8 mouse cellular contexts compared by ENCODE assay signal in the genomic region with DNA sequence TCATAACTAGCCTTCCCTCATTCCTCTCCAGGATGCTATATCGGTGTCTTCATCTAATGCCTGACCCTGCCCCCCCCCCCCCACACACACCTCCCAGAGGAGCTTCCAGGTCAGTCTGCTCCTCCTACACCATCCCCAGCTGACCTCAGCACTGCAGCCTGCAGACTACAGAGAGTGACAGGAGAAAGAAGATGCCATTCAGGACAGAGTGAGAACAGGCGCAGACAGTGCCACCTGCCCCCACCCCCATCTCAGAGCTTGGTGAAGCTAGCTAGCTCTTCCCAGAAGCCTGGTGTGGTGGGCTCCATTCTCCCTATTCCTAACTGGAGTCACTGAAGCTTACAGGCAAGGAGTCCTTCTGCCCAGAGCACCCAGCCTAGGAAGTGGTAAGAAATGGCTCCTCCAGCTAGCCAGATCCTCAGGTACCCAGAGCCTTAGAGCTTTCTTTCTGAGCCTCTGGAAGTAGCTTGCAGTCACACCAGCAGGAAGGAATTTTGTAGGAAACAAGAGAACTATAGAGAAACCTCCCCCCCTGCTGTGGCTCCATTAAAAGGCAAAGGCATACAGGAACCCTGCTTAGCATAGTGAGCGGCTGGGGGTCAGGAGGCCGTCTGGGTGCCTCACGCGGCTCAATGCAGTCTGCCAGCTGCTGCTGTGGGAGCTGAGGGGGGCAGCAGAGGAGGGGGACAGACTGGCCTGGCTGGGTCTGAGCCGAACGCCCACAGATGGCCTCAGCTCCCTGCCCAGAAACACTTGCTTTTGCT. TPM values are rescaled to one million over a fixed set of nuclear protein-coding genes. Genes with fewer than 3 reads are reported as not detected.
A peak's percentile ranks its signal among the peaks of the same experiment; 100 is the strongest.
DNase-seq lines count a peak whose midpoint lies in the region; ATAC-seq and TF ChIP-seq lines count a peak whose summit lies in the region.

No protein-coding gene starts in this region.

- H3K27ac ChIP-seq in hindbrain, embryonic 15.5 days (replicated peaks), result peak overlapping the region; percentile 75
- peak overlapping the region; percentile 67 for H3K27ac ChIP-seq in midbrain, embryonic 14.5 days (replicated peaks; ENCODE audit: low read depth, low read length)
- no peak overlapping the region for H3K27ac ChIP-seq in liver, postnatal 0 days (ENCODE audit: low read depth)

- WGBS in hindbrain, embryonic 15.5 days, result 10% methylated on average over 8 of the region's 8 CpGs
- 3% methylated on average over 8 of the region's 8 CpGs for WGBS in midbrain, embryonic 14.5 days
- WGBS in liver, postnatal 0 days (ENCODE audit: insufficient replicate concordance), result 61% methylated on average over 8 of the region's 8 CpGs

- peak; percentile 89 for ATAC-seq in hindbrain, embryonic 15.5 days (ENCODE audit: low FRiP score, low read depth)
- peak; percentile 82 for ATAC-seq in midbrain, embryonic 14.5 days (ENCODE audit: low FRiP score, low TSS enrichment)
- ATAC-seq in liver, postnatal 0 days, result no peak
- ATAC-seq in CD4-positive, CD25-positive, alpha-beta regulatory T cell, adult 4 months, result no peak

- H3K4me1 ChIP-seq in hindbrain, embryonic 15.5 days (replicated peaks), result peaks cover 32% of the 10 kb centered on the region
- H3K4me1 ChIP-seq in midbrain, embryonic 14.5 days (ENCODE audit: control insufficient read depth, insufficient read depth, low read length), result peaks cover 15% of the 10 kb centered on the region
- peaks cover 5% of the 10 kb centered on the region; the same call in 1 of the 2 replicates for H3K4me1 ChIP-seq in liver, postnatal 0 days (ENCODE audit: insufficient read depth)

- no peaks in the 10 kb centered on the region for H3K27me3 ChIP-seq in hindbrain, embryonic 15.5 days
- no peaks in the 10 kb centered on the region for H3K27me3 ChIP-seq in midbrain, embryonic 14.5 days (ENCODE audit: control insufficient read depth, insufficient read depth, low read length)
- H3K27me3 ChIP-seq in liver, postnatal 0 days (ENCODE audit: insufficient read depth, low read length), result no peaks in the 10 kb centered on the region

- 0 out of 2 replicates have a peak overlapping the region, but pooled peaks have one; percentile 9 for H3K4me2 ChIP-seq in hindbrain, embryonic 15.5 days
- peak overlapping the region; percentile 17; the same call in 1 of the 2 replicates for H3K4me2 ChIP-seq in midbrain, embryonic 14.5 days (ENCODE audit: low read length)
- no peak overlapping the region for H3K4me2 ChIP-seq in liver, postnatal 0 days (ENCODE audit: low read depth, low read length)

- no peak for TF ChIP-seq CTCF in liver, postnatal 0 days (IDR thresholded peaks at IDR 0.05; ENCODE audit: low read depth)

- H3K4me3 ChIP-seq in hindbrain, embryonic 15.5 days, result no peak overlapping the region
- no peak overlapping the region for H3K4me3 ChIP-seq in midbrain, embryonic 14.5 days (replicated peaks; ENCODE audit: low read depth, low read length)
- no peak overlapping the region for H3K4me3 ChIP-seq in liver, postnatal 0 days (ENCODE audit: low read depth, low read length)

- H3K36me3 ChIP-seq in hindbrain, embryonic 15.5 days, result no peaks in the 10 kb centered on the region
- H3K36me3 ChIP-seq in midbrain, embryonic 14.5 days (ENCODE audit: control insufficient read depth, insufficient read depth, low read length), result no peaks in the 10 kb centered on the region
- no peaks in the 10 kb centered on the region for H3K36me3 ChIP-seq in liver, postnatal 0 days (replicated peaks; ENCODE audit: insufficient read depth, low read length)

- no peak for TF ChIP-seq EP300 in liver, postnatal 0 days (IDR thresholded peaks at IDR 0.05; ENCODE audit: low read depth)

- H3K9ac ChIP-seq in hindbrain, embryonic 15.5 days, result no peak overlapping the region
- H3K9ac ChIP-seq in midbrain, embryonic 14.5 days (replicated peaks; ENCODE audit: low read length), result no peak overlapping the region
- H3K9ac ChIP-seq in liver, postnatal 0 days (replicated peaks), result no peak overlapping the region

- no peaks in the 10 kb centered on the region for H3K9me3 ChIP-seq in hindbrain, embryonic 15.5 days
- no peaks in the 10 kb centered on the region for H3K9me3 ChIP-seq in midbrain, embryonic 14.5 days (ENCODE audit: control insufficient read depth, low read length)
- no peaks in the 10 kb centered on the region for H3K9me3 ChIP-seq in liver, postnatal 0 days (ENCODE audit: low read length)

- peak; percentile 55 to 60 for DNase-seq in cerebellum, postnatal 14 days
- no peak for DNase-seq in cerebellum, postnatal 36 days
- peak; percentile 88 for DNase-seq in embryo, embryonic 11 days
- DNase-seq in midbrain, embryonic 14.5 days, result peak; percentile 76
- DNase-seq in liver, postnatal 0 days, result no peak
- no peak for DNase-seq in lung, postnatal 14 days

RNA-seq across cellular contexts. Expression of gene Tns1, which starts 13.1 kb away (rescaled TPM):
- 13.5 and 14.0 TPM in 2 replicates for polyA plus RNA-seq in hindbrain, embryonic 15.5 days (2015; fragmentation: Nextera tagmentation; extraction: Ambion mirVana)
- 7.6 and 11.0 TPM in 2 replicates for polyA plus RNA-seq in midbrain, embryonic 14.5 days (2014; fragmentation: Nextera tagmentation; extraction: Ambion mirVana)
- polyA plus RNA-seq in liver, postnatal 0 days (2015; fragmentation: Nextera tagmentation; extraction: Ambion mirVana), result 12.1 and 12.8 TPM in 2 replicates
- polyA plus RNA-seq in CD4-positive, CD25-positive, alpha-beta regulatory T cell, adult 4 months (2017; shearing (Covaris generic)), result 10 to 100 TPM; 19.0 to 40.5 TPM

RNA-seq across cellular contexts. Expression of gene Rufy4, which starts 14.2 kb away (rescaled TPM):
- polyA plus RNA-seq in hindbrain, embryonic 15.5 days (2015; fragmentation: Nextera tagmentation; extraction: Ambion mirVana), result 0.24 and 0.30 TPM in 2 replicates
- polyA plus RNA-seq in midbrain, embryonic 14.5 days (2014; fragmentation: Nextera tagmentation; extraction: Ambion mirVana), result 0.12 and 0.33 TPM in 2 replicates
- polyA plus RNA-seq in liver, postnatal 0 days (2015; fragmentation: Nextera tagmentation; extraction: Ambion mirVana), result 0.20 TPM in 1 of 2 replicates, not detected in the other
- polyA plus RNA-seq in CD4-positive, CD25-positive, alpha-beta regulatory T cell, adult 4 months (2017; shearing (Covaris generic)), result not detected

RNA-seq across cellular contexts. Expression of gene Cxcr2, which starts 42.7 kb away (rescaled TPM):
- polyA plus RNA-seq in hindbrain, embryonic 15.5 days (2015; fragmentation: Nextera tagmentation; extraction: Ambion mirVana), result 0.05 and 0.12 TPM in 2 replicates
- not detected in 2 replicates for polyA plus RNA-seq in midbrain, embryonic 14.5 days (2014; fragmentation: Nextera tagmentation; extraction: Ambion mirVana)
- 2.5 and 3.2 TPM in 2 replicates for polyA plus RNA-seq in liver, postnatal 0 days (2015; fragmentation: Nextera tagmentation; extraction: Ambion mirVana)
- not detected for polyA plus RNA-seq in CD4-positive, CD25-positive, alpha-beta regulatory T cell, adult 4 months (2017; shearing (Covaris generic))

Comparison
In these comparisons a context has a peak if more than half of its experiments do, and no peak if none do; other contexts are left out.
1. DNase-seq: peak in cerebellum, postnatal 14 days (2 of 2), embryo, embryonic 11 days (single experiment) and midbrain, embryonic 14.5 days (single experiment); none in cerebellum, postnatal 36 days (0 of 2), liver, postnatal 0 days (single experiment) and lung, postnatal 14 days (single experiment).
2. ATAC-seq: peak in hindbrain, embryonic 15.5 days (single experiment) and midbrain, embryonic 14.5 days (single experiment); none in liver, postnatal 0 days (single experiment) and CD4-positive, CD25-positive, alpha-beta regulatory T cell, adult 4 months (single experiment).